Mouse (Mus musculus) forebrain, embryonic 16.5 days (tissue): ENCODE measurements at regions not wholly inside any gene's neighbourhood (a gene's known extent, or its start where the extent isn't known, plus 50 kb on each side); places are given as distances from the start of the nearest gene placed in this dataset.

Experiments
- ATAC-seq: fragments of 200-750 bp; cut with Nextera tagmentation; 2 replicates; pipeline ENCODE4 v1.8.0; 2017; ENCODE audit warnings: mild to moderate bottlenecking, moderate library complexity
- H3K27ac ChIP-seq: fragments of 300-500 bp; sonication (generic); 2 replicates; pipeline ENCODE4 v1.5.1; 2014; ENCODE audit warnings: low read length, control low read depth
- H3K27me3 ChIP-seq: fragments of 300-500 bp; sonication (generic); replicated peaks from 2 replicates; pipeline ENCODE4 v1.6.1; 2014; ENCODE audit warnings: low read length; ENCODE audit not compliant: control insufficient read depth, insufficient read depth
- H3K36me3 ChIP-seq: fragments of 300-500 bp; sonication (generic); 2 replicates; pipeline ENCODE4 v1.6.1; 2014; ENCODE audit not compliant: control insufficient read depth, insufficient read depth
- H3K4me1 ChIP-seq: fragments of 300-500 bp; sonication (generic); replicated peaks from 2 replicates; pipeline ENCODE4 v1.6.1; 2014; ENCODE audit warnings: low read length; ENCODE audit not compliant: control insufficient read depth, insufficient read depth
- H3K4me2 ChIP-seq: fragments of 300-500 bp; sonication (generic); 2 replicates; pipeline ENCODE4 v1.6.1; 2014; ENCODE audit warnings: mild to moderate bottlenecking, low read length, control low read depth
- H3K4me3 ChIP-seq: fragments of 300-500 bp; sonication (generic); replicated peaks from 2 replicates; pipeline ENCODE4 v1.5.1; 2014; ENCODE audit warnings: mild to moderate bottlenecking, low read length, control low read depth
- H3K9ac ChIP-seq: fragments of 300-500 bp; sonication (generic); replicated peaks from 2 replicates; pipeline ENCODE4 v1.6.1; 2014; ENCODE audit warnings: low read depth, low read length, control low read depth
- H3K9me3 ChIP-seq: fragments of 300-500 bp; sonication (generic); 2 replicates; pipeline ENCODE4 v1.6.1; 2016; ENCODE audit warnings: low read length; ENCODE audit not compliant: control insufficient read depth
- WGBS: fragments of 180-500 bp; shearing (Covaris S2); extraction: QIAGEN DNeasy Blood & Tissue Kit; methylation state at CpG from one replicate; pipeline ENCODE4 v1.1.7; 2014; 5-methylcytosine and 5-hydroxymethylcytosine counted together

DNA sequence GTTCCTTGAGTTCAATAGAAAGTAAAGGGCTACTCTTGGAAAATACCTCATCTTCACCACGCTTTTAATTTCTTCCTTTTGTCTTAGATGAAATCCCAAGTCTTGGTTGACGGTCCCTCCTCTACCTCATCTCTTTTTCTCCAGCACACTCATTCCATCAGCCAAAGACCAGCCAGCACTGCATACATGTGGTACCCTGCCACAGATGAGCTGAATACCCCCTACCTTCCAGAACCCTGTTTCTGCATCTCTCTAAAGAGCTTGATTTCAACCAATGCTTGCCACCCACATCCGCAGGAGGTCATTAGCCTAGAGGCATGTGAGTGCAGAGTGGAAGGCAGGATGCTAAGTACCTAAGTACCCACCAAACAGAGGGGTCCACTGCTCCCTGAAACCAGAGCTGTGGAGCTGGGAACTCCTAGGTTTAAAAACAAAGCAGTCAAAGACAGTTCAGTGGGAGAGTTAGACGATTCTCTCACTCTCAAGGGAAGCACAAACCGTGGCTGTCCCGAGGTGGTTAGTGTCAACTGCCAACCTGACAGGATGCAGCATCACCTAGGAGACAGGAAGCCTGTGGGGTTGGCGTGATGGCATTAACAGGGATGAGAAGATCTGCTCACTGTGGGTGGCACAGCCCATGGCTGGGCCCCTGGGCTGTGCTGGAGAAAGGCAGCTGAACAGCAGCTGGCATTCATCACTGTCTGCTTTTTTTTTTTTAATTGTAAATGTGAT is 289.4 kb downstream of the Sox4 start:
- no peaks in the 10 kb centered on the region for H3K36me3 ChIP-seq
- H3K4me2 ChIP-seq = no peak overlapping the region
- peak; percentile 72 for ATAC-seq
- no peaks in the 10 kb centered on the region for H3K27me3 ChIP-seq
- no peaks in the 10 kb centered on the region for H3K9me3 ChIP-seq
- H3K9ac ChIP-seq = no peak overlapping the region
- WGBS = 20% methylated on average over 7 of the region's 7 CpGs
- no peak overlapping the region for H3K4me3 ChIP-seq
- peak overlapping the region; percentile 53 for H3K27ac ChIP-seq
- H3K4me1 ChIP-seq = peaks cover 25% of the 10 kb centered on the region

DNA sequence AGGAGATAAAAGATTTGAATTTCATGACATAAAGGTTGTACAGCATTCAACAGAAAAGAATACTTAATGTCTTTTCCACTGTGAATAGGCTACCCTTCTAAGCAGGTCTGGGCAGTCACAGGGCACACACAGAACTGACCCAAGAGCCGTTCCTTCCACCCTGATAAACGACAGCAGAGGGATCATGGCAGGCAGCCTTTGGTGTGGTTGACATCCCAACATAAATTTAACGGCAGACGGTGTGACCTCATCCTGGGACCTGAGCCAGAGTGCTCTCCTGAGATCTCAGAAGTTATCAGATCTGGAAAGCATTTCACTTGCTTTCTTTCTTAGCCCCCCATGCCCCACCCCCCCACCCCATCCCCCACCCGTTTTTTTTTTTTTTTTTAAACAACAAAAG is 290.1 kb downstream of the Sox4 start:
- Histone ChIP-seq H3K27ac (no peak overlapping the region), H3K36me3 (no peaks in the 10 kb centered on the region), H3K4me2 (no peak overlapping the region), H3K4me1 (peaks cover 25% of the 10 kb centered on the region), H3K9ac (no peak overlapping the region), H3K4me3 (no peak overlapping the region), H3K27me3 (no peaks in the 10 kb centered on the region), H3K9me3 (no peaks in the 10 kb centered on the region)
- ATAC-seq = no peak
- 7% methylated on average over 5 of the region's 5 CpGs for WGBS

DNA sequence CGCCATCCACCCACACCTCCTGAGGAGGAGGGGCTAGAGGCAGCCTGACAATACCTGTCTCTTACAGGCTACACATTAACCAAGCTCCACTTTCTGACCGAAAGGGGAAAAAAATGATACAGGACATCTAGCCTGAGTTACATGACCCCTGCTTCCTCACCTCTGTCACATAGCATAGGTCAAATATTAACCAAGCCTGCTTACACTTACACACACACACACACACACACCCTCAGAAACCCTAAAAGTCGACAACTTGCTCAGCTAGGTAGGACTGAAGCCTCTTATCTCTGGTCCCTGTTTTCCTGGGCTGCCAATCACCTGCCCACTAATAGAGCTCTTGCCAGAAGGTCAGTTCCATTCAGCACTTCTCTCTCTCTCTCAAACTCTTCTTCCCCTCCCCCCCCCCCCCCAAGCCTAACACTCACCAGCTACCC is 291.2 kb downstream of the Sox4 start:
- no peak overlapping the region for H3K4me2 ChIP-seq
- H3K27ac ChIP-seq = no peak overlapping the region
- no peaks in the 10 kb centered on the region for H3K9me3 ChIP-seq
- no peaks in the 10 kb centered on the region for H3K27me3 ChIP-seq
- ATAC-seq = no peak
- H3K4me1 ChIP-seq = peaks cover 25% of the 10 kb centered on the region
- no peak overlapping the region for H3K9ac ChIP-seq
- no peaks in the 10 kb centered on the region for H3K36me3 ChIP-seq
- 96% methylated on average over 3 of the region's 3 CpGs for WGBS
- no peak overlapping the region for H3K4me3 ChIP-seq

DNA sequence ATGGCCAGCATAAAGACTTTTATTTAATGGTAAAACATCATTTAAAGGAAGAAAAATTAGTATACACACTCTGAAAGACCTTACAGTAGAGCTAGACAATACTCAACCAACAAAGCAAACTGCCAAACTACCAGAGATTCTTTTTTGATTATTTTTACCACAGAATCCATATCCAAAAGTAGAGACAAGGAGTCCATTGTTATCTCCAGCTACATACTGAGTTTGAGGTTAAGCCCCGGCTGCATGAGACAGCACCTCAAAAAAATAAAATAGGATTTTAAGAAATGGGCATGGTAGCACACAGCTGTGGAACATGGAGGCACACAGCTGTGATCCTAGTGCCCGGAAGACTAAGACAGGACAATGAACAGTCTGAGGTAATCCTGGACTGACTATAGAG is 293.4 kb downstream of the Sox4 start:
- Histone ChIP-seq H3K4me1 (peaks cover 17% of the 10 kb centered on the region), H3K9ac (no peak overlapping the region), H3K36me3 (no peaks in the 10 kb centered on the region), H3K4me2 (no peak overlapping the region), H3K4me3 (no peak overlapping the region), H3K27ac (no peak overlapping the region), H3K27me3 (no peaks in the 10 kb centered on the region), H3K9me3 (no peaks in the 10 kb centered on the region)
- ATAC-seq = no peak
- 79% methylated on average over 2 of the region's 2 CpGs for WGBS

DNA sequence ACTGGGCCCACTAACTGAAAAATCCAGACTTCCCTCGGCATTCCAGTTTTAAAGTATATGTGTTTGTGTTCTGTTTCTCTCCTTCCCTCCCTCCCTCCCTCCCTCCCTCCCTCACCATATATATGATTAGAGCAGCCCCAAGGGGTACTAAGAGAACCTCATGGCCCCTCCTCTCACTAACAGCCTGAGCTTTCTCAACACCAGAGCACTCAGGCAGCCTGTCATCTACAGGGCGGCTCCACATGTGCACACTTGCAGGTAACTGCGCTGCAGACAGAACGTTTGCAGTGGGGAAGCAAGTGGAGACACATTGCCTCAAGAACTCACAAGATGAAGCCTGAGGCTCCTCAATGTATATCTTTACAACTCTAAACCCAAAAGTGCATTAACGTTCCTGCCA is 294.9 kb downstream of the Sox4 start:
- Histone ChIP-seq H3K4me2 (no peak overlapping the region), H3K9ac (no peak overlapping the region), H3K36me3 (no peaks in the 10 kb centered on the region), H3K4me1 (peaks cover 4% of the 10 kb centered on the region), H3K27me3 (no peaks in the 10 kb centered on the region), H3K9me3 (no peaks in the 10 kb centered on the region), H3K27ac (no peak overlapping the region), H3K4me3 (no peak overlapping the region)
- 70% methylated on average over 5 of the region's 5 CpGs for WGBS
- no peak for ATAC-seq

DNA sequence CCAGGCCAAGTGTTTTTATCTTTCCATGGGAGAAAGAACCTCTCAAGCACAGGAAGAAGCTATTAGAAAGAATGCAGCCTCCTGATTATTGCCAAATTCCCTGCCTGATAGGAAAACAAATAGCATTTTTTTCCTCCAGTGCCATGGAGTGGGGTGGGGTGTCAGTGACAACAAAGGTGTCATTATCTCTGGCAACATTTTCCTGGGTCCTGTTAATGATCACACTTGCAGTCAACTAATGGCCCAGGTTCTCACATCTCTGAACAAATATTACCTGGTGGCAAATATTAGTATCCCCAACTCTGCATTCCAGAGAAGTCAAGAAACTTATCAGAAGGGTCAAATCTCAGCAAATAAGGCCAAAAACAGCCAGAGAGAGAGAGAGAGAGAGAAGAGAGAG is 298.6 kb downstream of the Sox4 start:
- H3K4me2 ChIP-seq = no peak overlapping the region
- no peaks in the 10 kb centered on the region for H3K9me3 ChIP-seq
- no peaks in the 10 kb centered on the region for H3K36me3 ChIP-seq
- H3K27me3 ChIP-seq = no peaks in the 10 kb centered on the region
- no peak overlapping the region for H3K9ac ChIP-seq
- H3K4me3 ChIP-seq = no peak overlapping the region
- peaks cover 23% of the 10 kb centered on the region for H3K4me1 ChIP-seq
- no peak overlapping the region for H3K27ac ChIP-seq
- ATAC-seq = no peak

DNA sequence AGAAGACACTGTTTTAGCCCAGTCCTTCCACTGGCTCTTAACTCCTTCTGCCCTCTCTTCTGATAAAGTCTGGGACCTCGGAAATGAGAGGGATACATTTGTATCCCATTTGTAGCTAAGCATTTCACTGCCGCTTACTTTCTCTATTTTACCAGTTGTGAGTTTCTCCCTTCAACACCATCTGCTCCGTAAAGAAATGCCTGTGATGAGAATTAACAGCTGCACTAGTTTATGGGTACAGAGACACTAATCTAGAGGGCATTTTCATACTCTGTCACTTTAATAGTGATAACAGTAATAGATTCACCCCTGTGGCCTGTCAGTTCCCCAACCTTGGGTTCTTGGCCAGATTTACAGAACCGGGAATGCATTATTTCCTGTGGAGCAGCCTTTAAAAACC is 300.2 kb downstream of the Sox4 start:
- Histone ChIP-seq H3K4me2 (no peak overlapping the region), H3K36me3 (no peaks in the 10 kb centered on the region), H3K4me3 (no peak overlapping the region), H3K9ac (no peak overlapping the region), H3K27ac (no peak overlapping the region), H3K9me3 (no peaks in the 10 kb centered on the region), H3K27me3 (no peaks in the 10 kb centered on the region), H3K4me1 (peaks cover 23% of the 10 kb centered on the region)
- no peak for ATAC-seq
- 72% methylated on average over 4 of the region's 4 CpGs for WGBS

DNA sequence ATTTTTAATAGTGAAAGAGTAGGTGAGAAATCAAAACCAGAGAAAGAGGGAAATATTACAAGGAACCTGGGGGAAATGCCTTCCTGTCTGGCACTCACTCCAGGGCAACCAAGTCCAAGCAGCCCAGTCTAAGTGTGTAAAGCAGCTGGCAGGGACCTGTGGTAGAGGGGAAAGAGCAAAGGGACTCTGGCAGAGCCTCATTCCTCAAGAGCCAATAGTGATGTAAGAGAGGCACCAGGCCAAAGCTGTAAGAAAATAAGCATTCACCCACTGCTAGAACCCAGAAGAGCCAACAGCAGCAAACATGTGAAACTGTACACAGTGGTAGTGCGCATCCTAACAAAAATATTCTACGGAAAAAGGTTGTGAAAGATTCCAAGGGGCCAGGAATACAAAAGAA is 301.7 kb downstream of the Sox4 start:
- Histone ChIP-seq H3K4me2 (no peak overlapping the region), H3K4me3 (no peak overlapping the region), H3K27me3 (no peaks in the 10 kb centered on the region), H3K27ac (peak overlapping the region; percentile 28; the same call in 1 of the 2 replicates), H3K9me3 (no peaks in the 10 kb centered on the region), H3K4me1 (peaks cover 23% of the 10 kb centered on the region), H3K36me3 (no peaks in the 10 kb centered on the region), H3K9ac (no peak overlapping the region)
- ATAC-seq = peak; percentile 92
- WGBS = 41% methylated on average over 2 of the region's 2 CpGs

DNA sequence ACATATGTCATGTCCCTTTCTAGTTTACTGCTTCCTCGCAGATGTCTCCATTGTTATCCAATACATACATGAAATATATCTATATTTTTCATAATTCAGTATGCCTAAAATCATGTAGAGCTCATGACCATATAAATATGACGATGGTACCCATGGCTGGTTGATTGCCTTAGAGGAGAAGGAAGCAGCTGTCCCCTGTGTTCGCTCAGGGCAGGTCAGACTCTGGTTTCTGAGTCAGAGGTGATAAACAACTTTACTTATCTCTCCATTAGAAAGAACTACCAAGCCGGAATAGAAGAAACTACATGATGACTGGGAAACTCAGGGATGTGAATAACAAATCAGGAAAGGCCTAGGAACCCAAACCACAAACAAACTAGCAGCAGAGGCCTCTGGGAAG is 307.6 kb downstream of the Sox4 start:
- Histone ChIP-seq H3K9ac (no peak overlapping the region), H3K4me3 (no peak overlapping the region), H3K4me1 (no peaks in the 10 kb centered on the region), H3K9me3 (no peaks in the 10 kb centered on the region), H3K36me3 (no peaks in the 10 kb centered on the region), H3K27me3 (no peaks in the 10 kb centered on the region), H3K4me2 (no peak overlapping the region), H3K27ac (no peak overlapping the region)
- WGBS = 95% methylated on average over 4 of the region's 4 CpGs
- no peak for ATAC-seq
